Mouse (Mus musculus) heart, postnatal 36 days (tissue): ENCODE data around the gene Hnrnpa0. TPM values are rescaled to one million over a fixed set of nuclear protein-coding genes. Genes with fewer than 3 reads are reported as not detected.
A peak's percentile ranks its signal among the peaks of the same experiment; 100 is the strongest.

Experiments used
- DNase-seq, 2 experiments: peaks; one replicate each; pipeline ENCODE4 v3.0.0; 2021 to 2022
- intact Hi-C: fragments of 180-260 bp; cut with DNase I; formaldehyde crosslinking; loops from one replicate; pipeline ENCODE4 v1.15.1; 2025
- total RNA-seq, 2 experiments: library from RNA; stranded (reverse); gene quantifications; 2 replicates each; pipeline ENCODE4 v1.2.3; 2021

Hnrnpa0 gene
- total RNA-seq, 2 experiments from 2014 or later = 62.0 to 76.3 TPM

DNA sequence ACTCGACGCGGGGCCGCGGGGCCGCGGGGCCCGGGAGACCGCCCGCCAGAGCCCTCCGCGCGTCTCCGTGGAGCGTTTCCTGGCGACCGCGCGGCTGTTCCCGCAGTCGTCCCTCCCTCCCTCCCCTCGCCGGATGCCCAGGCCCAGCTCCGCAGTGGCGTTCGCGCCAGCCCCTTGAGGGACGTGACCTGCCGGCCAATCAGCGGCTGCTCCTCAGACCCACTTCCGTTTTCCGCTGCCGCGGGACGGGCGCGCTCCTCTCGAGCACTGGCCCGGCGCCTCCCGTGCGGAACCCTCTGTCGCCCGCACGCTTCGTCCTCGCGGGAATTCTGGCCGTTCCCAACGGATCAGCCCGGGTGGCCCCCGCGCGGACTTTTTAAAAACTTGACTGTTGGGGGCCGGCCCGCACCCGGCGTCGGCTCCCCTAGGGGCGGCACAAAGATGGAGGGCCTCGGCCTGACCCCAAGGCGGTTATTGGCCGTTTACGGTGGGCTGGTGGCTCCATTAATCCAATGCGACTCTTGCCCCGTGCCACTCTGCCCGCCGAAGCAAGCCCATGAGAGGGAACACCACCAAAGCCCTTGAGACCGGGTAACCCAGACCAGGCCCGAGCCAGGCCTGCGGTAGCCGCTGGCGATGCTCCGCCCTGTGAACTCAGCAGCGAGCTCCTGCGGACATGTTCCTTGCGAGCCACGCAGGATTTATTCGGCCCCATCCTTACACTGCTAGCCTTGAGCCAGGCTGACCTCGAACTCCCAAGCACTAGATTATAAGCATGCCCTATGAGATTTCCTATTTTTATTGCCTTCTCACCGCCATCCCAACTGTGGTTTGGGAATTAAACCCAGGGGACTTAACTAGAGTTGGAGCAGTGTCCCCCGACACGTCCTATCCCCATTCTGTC is 664 bp upstream of the Hnrnpa0 start:
- intact Hi-C loops = loop anchor here (1.0 to 5.0 kb wide), 3 partner anchors 28 to 273 kb away; partner anchors contain the start of genes Hnrnpk, Idnk, Rmi1 and Ubqln1
- DNase-seq = peak; percentile 96 to 97

DNA sequence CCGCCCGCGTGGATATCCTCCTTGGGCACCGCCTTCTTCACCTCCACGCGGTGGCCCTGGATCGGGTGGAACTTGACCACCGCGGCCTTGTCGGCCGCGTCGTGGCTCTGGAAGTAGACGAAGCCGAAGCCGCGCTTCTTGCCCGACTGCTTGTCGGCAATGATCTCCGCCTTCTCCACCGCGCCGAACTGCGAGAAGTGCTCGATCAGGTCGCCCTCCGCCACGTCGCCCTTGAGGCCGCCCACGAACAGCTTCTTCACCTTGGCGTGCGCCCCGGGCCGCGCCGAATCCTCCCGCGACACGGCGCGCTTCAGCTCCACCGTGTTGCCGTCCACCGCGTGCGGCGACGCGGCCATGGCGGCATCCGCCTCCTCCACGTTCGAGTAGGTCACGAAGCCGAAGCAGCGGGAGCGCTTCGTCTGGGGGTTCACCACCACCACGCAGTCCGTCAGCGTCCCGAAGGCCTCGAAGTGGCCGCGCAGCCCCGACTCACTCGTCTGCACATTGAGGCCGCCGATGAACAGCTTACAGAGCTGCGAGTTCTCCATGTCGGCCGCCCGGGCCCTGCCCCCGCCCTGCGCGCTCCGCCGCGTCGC is 492 bp downstream of the Hnrnpa0 start:
- intact Hi-C loops = loop anchor here (1.0 to 5.0 kb wide), 3 partner anchors 29 to 274 kb away; partner anchors contain the start of genes Hnrnpk, Idnk, Rmi1 and Ubqln1
- DNase-seq = peak; percentile 67 to 90

- intact Hi-C loops = loop anchor here (5.0 kb wide), 1 partner anchor 275 kb away; the partner anchor contains the start of genes Hnrnpk and Rmi1
- DNase-seq = no peak
These were observed 1.2 kb downstream of the Hnrnpa0 start for GRCm38 (mm10) chr13:58126862-58127765.

DNA sequence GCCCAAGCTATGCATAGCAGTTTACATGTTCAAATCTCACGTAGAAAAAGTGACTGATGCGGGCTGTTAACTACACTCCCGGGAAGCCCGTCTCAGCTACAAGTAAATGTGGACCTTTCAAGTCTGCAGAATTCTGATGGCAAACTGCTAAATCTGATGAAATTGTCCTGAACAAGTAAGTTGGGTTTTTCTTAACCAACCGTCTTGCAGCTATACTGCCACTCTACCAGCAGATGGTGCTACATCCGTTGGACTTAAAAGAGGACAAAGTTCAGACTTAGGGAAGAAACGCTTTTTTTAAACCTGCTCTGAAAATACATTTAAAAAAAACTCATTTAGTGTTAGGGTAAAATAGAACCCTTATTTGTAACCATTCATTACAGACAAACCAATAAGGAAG is 2.2 kb downstream of the Hnrnpa0 start:
- peak; percentile 23 to 38 for DNase-seq

GRCm38 (mm10) chr13:58124989-58125388 is 3.4 kb downstream of the Hnrnpa0 start:
- intact Hi-C loops = loop anchor here (5.0 kb wide), 1 partner anchor 277 kb away; the partner anchor contains the start of genes Hnrnpk and Rmi1
- no peak for DNase-seq

More for the DNA sequence above, 2.2 kb downstream of the Hnrnpa0 start:
- intact Hi-C loops = loop anchor here (5.0 kb wide), 1 partner anchor 276 kb away; the partner anchor contains the start of genes Hnrnpk and Rmi1

DNA sequence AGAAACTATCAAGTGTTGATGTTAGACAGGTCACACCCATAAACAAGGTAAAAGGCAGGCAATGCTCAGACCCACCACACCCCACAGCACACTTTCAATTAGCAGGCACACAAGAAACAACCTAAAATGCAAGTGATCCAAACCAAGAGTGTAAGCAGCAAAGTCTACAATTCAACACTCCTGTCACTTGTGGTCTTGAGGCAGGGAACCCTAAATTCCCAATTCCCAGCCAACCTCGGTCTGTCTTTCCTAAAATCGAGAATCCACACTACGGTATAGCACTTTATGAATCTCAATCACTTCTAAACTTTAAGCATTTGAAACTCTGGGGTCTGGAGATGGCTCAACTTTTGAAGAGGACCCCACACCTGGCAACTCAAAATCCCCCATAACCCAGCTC is 4.1 kb downstream of the Hnrnpa0 start:
- DNase-seq = no peak
- intact Hi-C loops = no loop called here

DNA sequence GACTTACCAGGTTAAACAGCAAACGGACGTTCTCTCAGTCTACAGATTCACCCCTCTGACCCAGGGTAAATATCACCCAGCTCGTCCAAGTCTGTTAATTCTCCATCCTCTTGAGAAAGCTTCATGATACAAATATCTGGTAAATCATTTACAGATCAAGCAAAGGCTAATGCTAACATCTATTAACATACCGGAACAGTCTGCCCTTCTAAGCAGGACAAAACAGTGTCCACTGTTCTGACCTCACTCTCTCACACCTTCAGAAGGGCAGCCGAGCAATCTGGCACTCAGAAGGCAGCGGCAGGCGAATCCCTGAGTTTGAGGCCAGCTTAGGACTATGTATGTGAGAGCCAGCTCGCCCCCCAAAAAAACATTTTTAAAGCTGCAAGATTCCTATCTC is 5.0 kb downstream of the Hnrnpa0 start:
- intact Hi-C loops = no loop called here
- DNase-seq = no peak

GRCm38 (mm10) chr13:58122786-58123297 is 5.5 kb downstream of the Hnrnpa0 start:
- intact Hi-C loops = no loop called here
- no peak for DNase-seq

GRCm38 (mm10) chr13:58117318-58118017 is 10.9 kb downstream of the Hnrnpa0 start:
- DNase-seq = peak; percentile 75 to 79
- intact Hi-C loops = loop anchor here (1.0 kb wide), 2 partner anchors 86 to 105 kb away; no protein-coding TSS in a partner anchor

DNA sequence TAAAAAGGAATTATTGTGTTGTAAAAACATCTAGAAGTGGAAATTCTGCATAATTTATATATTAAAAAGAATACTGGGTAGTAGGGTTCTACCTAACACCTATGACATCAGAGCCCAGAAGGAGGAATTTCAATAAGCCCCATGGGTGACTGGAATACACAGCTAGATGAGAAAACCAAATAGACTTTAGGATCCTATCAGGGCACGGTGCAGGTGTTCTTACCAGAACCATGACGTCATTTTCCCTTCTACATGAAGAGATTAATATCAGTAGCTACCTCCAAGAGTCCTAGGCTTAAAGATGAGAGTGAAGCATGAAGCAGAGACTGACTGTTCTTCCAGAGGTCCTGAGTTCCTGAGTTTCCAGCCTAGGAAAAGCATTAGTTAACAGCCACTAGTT is 11.6 kb downstream of the Hnrnpa0 start:
- no peak for DNase-seq
- intact Hi-C loops = loop anchor here (1.0 kb wide), 1 partner anchor 104 kb away; no protein-coding TSS in a partner anchor

GRCm38 (mm10) chr13:58115227-58115626 is 13.1 kb downstream of the Hnrnpa0 start:
- DNase-seq = peak; percentile 34
- intact Hi-C loops = no loop called here

DNA sequence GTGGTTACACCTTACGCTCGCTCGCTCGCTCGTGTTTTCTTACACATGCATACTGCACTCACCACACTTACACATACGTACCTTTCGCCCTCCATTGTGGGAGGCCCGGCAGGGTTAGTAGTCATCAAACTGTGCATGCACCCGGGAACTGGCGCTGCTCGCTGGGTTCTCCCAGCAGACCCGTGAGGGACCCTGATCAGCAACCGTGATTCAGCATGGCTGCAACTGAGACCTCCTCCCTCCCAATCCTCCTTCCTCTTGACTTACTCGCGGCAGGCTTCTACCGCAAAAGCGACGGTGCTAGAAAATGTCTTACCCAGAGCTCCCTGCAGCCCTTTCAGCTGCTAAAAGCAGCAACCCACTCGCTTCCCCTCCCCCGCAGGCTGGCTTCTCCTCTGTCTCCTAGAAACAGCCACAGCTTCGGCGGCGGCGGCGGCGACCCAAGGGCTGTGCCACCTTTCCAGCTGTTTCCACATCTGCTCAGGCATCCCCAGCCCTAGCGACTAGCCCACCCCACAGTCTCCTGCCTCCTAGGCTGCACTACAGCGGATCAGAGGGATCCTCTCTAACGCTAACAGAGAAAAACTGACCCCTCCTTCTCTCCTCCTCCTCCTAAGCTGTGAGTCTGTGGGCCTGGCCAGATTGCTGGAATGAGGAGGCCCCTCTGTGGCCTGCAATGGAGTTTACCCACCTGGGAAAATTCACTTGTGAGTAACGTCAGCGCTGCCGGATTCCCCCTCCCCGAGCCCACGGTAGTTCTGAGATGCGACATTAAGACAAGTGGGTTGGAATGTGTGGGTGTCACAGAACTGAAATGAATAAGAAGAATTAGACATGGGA is 15.1 kb downstream of the Hnrnpa0 start, which contains the start of gene Klhl3:
Klhl3 (minus strand) TSS at position 532 of the 840 bp plus-strand sequence.
- intact Hi-C loops = loop anchor here (2.0 kb wide), 2 partner anchors 44 to 78 kb away; no protein-coding TSS in a partner anchor

DNA sequence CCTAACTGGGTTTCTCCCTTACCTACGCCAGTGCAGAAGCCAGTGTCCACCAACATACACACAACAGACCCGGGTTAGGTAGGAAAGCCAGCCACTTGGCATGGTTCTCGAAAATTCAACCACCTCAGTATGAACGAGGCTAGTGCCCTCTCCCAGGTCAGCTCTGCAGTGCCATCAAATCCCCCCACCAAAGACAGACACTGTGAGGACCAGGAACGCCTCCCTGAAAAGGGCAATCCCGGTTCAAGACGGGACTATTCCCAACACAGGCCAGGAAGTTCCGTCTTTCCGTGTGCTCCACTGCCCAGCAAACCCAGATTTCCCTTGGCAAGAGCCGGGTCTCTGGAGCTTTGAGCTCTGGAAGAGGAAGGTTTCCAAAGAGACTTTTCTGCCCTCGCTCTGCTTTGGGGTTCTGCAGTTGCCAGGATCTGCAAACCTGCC is 15.7 kb downstream of the Hnrnpa0 start:
- DNase-seq = peak in 1 of 2 experiments; percentile 34
- intact Hi-C loops = loop anchor here (2.0 kb wide), 2 partner anchors 44 to 78 kb away; no protein-coding TSS in a partner anchor

More for the DNA sequence above, 15.1 kb downstream of the Hnrnpa0 start, which contains the start of gene Klhl3:
- DNase-seq = peak; percentile 54 to 61

DNA sequence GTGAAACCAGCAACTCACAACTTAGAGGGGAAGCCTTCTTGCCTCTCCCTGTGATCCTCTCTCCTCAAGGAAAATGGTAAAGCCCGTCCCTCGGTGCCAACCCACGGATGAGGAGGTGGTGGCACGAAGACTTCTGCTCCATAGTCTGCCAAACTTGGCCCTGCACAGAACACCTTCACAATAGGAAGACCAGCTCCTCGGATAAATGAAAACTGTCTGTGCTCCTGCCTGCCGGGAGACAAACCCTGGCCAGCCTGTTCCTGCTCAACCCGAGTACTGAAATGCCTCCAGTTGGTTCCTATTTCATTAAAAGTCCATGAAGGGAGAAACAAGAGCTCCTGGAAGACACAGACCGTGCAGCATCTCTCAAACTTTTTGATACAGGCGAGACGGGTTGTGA is 16.2 kb downstream of the Hnrnpa0 start:
- intact Hi-C loops = loop anchor here (2.0 kb wide), 2 partner anchors 43 to 77 kb away; no protein-coding TSS in a partner anchor
- no peak for DNase-seq

DNA sequence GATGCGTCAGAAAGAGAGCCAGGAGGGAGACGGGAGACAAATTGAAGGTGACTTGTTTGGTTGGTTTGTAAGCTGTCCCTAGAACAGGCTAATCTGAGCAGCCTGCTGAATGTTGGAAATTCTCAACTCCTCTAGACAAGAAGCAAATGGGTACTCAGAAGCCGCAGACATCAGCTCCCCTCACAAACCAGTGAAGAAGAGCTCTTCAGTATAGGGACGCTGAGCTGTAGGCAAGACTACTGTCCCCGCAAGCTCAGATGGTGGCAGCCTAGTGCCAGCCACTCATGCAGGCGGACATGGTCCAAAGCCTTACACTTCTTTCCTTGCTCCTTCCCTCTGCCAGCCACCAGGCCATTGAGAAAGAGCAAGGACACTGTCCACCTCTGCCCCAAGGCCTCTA is 17.1 kb downstream of the Hnrnpa0 start:
- intact Hi-C loops = no loop called here
- no peak for DNase-seq

DNA sequence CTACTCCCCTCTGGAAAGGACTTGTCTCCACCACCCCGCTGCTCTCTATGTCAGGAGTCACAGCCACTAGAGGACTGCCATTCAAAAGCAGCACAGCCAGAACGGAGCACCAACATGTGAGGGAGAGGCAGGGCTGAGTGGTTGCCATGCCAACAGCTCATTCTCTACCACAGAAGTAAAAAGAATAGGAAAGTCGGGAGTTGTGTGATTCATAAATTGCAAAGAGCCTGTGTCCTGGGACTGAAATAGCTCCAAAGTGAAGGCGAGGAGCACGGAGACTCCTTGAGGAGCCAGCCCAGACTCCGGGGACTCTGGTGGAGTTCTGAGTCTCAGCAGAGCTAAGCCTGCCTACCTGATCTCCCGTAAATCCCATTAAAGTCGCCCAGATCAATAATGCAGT is 37.7 kb downstream of the Hnrnpa0 start:
- intact Hi-C loops = no loop called here
- DNase-seq = no peak

GRCm38 (mm10) chr13:58084396-58084795 is 44.0 kb downstream of the Hnrnpa0 start:
- DNase-seq = no peak
- intact Hi-C loops = no loop called here

DNA sequence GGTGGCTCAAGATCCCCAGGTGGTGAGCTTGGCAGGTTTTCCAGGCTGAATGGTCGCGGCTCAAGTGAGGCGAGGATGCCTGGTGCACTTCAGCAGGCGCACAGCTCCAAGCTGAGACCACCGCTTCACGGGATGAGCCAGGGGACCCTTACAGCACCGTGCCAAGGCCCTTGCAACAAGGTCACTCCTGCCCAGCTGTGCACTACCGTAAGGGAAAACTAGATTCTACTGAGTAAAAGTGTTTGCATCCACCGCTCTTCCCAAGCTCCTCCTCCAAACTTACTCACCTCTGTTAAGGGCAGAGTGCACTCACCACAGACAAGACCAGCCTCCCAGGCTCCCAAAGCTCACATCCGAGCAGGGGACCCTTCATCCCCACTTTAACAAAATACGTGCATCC is 44.8 kb downstream of the Hnrnpa0 start:
- no peak for DNase-seq
- intact Hi-C loops = no loop called here
